29 mouse cellular contexts compared by ENCODE assay signal in genomic region chr17:81412736-81413135, GRCm38 (mm10). TPM values are rescaled to one million over a fixed set of nuclear protein-coding genes. Genes with fewer than 3 reads are reported as not detected.
A peak's percentile ranks its signal among the peaks of the same experiment; 100 is the strongest.
DNase-seq lines count a peak whose midpoint lies in the region; ATAC-seq and TF ChIP-seq lines count a peak whose summit lies in the region.
"Had no signal": no experiment of that assay in that cellular context is flagged by ENCODE, and none has a peak within 500 bp of the region (broad histone marks: within the 10 kb centered on the region; RNA-seq: fewer than 3 reads in every experiment).

No protein-coding gene starts in this region.

- 80% methylated on average over 4 of the region's 4 CpGs for WGBS in heart, adult 2 months

- TF ChIP-seq POLR2A in heart, adult 2 months (IDR thresholded peaks at IDR 0.05; ENCODE audit: insufficient read depth, low read depth, low read length) = no peak
- TF ChIP-seq POLR2A in cortical plate, adult 2 months (IDR thresholded peaks at IDR 0.05; ENCODE audit: extremely low read depth, insufficient read depth, low read length) = no peak

- DNase-seq in frontal cortex, postnatal 14 days (ENCODE audit: low spot score in 2 of 2) = no peak
- peak; percentile 87 for DNase-seq in heart, adult 11 months
- no peak for DNase-seq in heart, adult 2 months
- DNase-seq in brain, adult 2 months (ENCODE audit: low read depth, low spot score) = peak; percentile 74
- no peak for DNase-seq in layer of hippocampus, postnatal 10 days (ENCODE audit: low spot score in 2 of 2)
- DNase-seq in cerebellum, adult 9-10 months = no peak
- DNase-seq: adrenal gland, adult 2 months; adrenal gland, adult 8-10 months; adrenal gland, postnatal 10 days; adrenal gland, postnatal 14 days; adrenal gland, postnatal 25 days; adrenal gland, postnatal 36 days; B cell, adult 2 months; cerebellum, adult 11 months; cerebellum, adult 11-12 months; cerebellum, adult 18-20 months had no signal

- intact Hi-C loops in heart, adult 2 months (cut with DNase I) = no loop called here

- H3K36me3 ChIP-seq in heart, adult 2 months (ENCODE audit: control insufficient read depth, insufficient read depth, low read length) = no peaks in the 10 kb centered on the region; the same call in none of the 2 replicates
- H3K36me3 ChIP-seq: G1E had no signal

- TF ChIP-seq CTCF in heart, adult 2 months (IDR thresholded peaks at IDR 0.05) = no peak
- no peak for TF ChIP-seq CTCF in cortical plate, adult 2 months (IDR thresholded peaks at IDR 0.05; ENCODE audit: extremely low read depth, insufficient read depth, low read length)

- H3K4me1 ChIP-seq in heart, adult 2 months (ENCODE audit: control insufficient read depth, insufficient read depth, low read length) = no peaks in the 10 kb centered on the region
- H3K4me1 ChIP-seq in cortical plate, adult 2 months (ENCODE audit: control insufficient read depth, insufficient read depth, low read length) = no peaks in the 10 kb centered on the region; the same call in 1 of the 2 replicates

- H3K27me3 ChIP-seq in heart, adult 2 months (ENCODE audit: control insufficient read depth, insufficient read depth, low read length) = no peaks in the 10 kb centered on the region
- H3K27me3 ChIP-seq: CH12.LX had no signal

- no peak overlapping the region for H3K9ac ChIP-seq in heart, adult 2 months (ENCODE audit: low read depth, low read length)

- H3K4me3 ChIP-seq in heart, adult 2 months = no peak overlapping the region
- H3K4me3 ChIP-seq in cortical plate, adult 2 months (ENCODE audit: insufficient read depth, low read length) = no peak overlapping the region

- no peak overlapping the region for H3K27ac ChIP-seq in heart, adult 2 months
- peak overlapping the region; percentile 35; the same call in 1 of the 2 replicates for H3K27ac ChIP-seq in cortical plate, adult 2 months (ENCODE audit: insufficient read depth, low read length)

- TF ChIP-seq EP300 in heart, adult 2 months (IDR thresholded peaks at IDR 0.05; ENCODE audit: insufficient read depth, low read depth, low read length) = no peak

- H3K79me2 ChIP-seq in heart, adult 2 months (replicated peaks; ENCODE audit: control insufficient read depth, insufficient read depth, low read length) = no peaks in the 10 kb centered on the region

- ATAC-seq in frontal cortex, adult (ENCODE audit: low TSS enrichment) = peak; percentile 50; the same call in 1 of the 2 replicates
- ATAC-seq: activated CD4-positive, CD25-positive, alpha-beta regulatory T cell, adult 4 months; CD4-positive, CD25-positive, alpha-beta regulatory T cell, adult 4 months; Patski had no signal

RNA-seq across cellular contexts. Expression of gene Gm11096, which starts 28.8 kb away (rescaled TPM):
- total RNA-seq in heart, adult 2 months (2021) = not detected
- not detected in 2 replicates for polyA plus RNA-seq in heart, adult 2 months (2012; rRNA removed)
- not detected in 2 replicates for polyA plus RNA-seq in cortical plate, adult 2 months (2012; rRNA removed)
- not detected for total RNA-seq in layer of hippocampus, postnatal 10 days (2021)
- total RNA-seq: adrenal gland, adult 18-20 months; adrenal gland, adult 2 months; adrenal gland, adult 8-10 months; adrenal gland, postnatal 10 days; adrenal gland, postnatal 14 days; adrenal gland, postnatal 25 days; adrenal gland, postnatal 36 days; adrenal gland, postnatal 4 days; CH12.LX; ES-E14; G1E; MEL had no signal
- polyA plus RNA-seq: activated CD4-positive, CD25-positive, alpha-beta regulatory T cell, adult 4 months; adrenal gland, adult 2 months; brain, embryonic 14.5 days; C2C12; CD4-positive, CD25-positive, alpha-beta regulatory T cell, adult 4 months; G1E; Patski had no signal

Comparison
In these comparisons a context has a peak if more than half of its experiments do, and no peak if none do; other contexts are left out.
1. DNase-seq: peak in heart, adult 11 months (single experiment) and brain, adult 2 months (single experiment); none in frontal cortex, postnatal 14 days (0 of 2), heart, adult 2 months (0 of 2), layer of hippocampus, postnatal 10 days (0 of 2) and cerebellum, adult 9-10 months (single experiment).